Mouse (Mus musculus): Measurements from ENCODE around the gene Cept1.

Gene Cept1

DNA sequence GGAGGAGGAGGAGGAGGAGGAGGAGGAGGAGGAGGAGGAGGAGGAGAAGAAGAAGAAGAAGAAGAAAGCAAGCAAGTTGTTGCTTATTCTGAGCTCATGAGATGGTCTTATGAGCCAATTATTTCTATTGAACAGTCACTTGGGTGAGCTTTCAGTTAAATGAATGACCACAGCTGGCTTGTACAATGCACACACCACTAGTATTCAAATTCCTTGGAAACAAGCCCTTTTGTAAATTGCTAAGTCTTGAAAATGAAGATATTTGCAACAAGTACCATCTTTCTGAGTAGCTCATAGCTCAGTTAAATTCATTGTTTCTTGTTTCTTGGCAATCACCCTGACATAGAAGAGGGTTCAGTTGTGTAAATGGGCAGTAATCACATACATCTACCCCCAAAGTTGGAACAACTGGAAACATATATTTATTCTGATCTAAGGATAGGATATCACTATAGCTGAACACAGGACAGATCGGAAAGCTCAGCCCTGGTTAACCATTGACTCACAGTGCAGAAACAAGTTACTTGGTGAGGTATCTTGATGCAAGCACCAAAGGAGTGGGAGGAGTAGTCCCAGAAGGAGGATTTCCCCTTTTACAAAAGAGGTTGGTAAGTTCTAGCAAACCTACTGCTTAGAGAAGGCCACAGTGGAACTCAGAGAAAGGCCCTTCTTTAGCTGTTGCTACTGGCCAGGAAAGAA is 52.1 kb downstream of the Cept1 start:
- DNase-seq (ENCODE audit: low spot score in 2 of 2), result no peak

DNA sequence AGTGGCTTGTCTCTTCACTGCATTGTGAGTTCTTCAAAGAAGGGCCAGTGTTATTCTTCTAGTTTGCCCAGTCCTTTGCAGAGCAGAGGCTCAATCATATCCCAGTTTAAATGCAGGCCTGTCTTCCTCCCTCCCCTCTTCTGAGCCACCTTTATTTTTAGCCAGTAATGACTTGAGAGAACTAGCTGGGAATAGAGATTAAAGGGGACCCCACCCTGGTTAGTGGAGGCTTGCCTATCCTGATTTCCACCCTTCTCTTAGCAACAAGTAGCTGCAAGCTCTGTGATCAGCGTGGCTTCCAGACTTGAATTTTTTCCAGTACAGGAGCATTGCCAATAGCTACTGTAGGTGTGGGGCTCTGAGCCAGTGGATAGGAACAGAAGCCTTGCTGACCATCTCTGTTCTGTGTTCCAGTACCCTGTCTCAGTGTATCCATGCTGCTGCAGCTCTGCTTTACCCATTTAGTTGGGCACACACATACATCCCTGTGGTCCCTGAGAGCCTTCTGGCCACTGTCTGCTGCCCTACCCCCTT is 53.1 kb downstream of the Cept1 start:
- no peak for DNase-seq (ENCODE audit: low spot score in 2 of 2)

DNA sequence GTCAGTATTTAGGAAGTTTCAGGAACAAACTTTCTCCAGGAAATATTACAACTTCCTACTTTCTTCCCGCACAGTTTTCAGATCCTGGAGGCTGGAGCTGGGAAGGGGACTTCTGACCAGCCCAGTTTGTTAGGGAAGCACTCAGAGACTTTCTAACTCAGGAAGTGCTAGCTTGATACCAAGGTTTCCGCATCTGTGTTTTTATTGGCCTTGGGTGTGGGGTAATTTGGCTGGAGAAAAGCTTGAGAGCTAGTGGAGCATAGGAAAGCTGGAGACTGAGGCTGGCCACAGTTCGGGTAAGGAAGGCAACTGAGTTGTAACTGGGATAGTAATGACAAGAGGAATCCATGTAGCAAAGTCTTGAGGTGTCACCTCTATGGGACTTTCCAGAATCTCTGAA is 53.7 kb downstream of the Cept1 start:
- DNase-seq (ENCODE audit: low spot score in 2 of 2), result no peak

DNA sequence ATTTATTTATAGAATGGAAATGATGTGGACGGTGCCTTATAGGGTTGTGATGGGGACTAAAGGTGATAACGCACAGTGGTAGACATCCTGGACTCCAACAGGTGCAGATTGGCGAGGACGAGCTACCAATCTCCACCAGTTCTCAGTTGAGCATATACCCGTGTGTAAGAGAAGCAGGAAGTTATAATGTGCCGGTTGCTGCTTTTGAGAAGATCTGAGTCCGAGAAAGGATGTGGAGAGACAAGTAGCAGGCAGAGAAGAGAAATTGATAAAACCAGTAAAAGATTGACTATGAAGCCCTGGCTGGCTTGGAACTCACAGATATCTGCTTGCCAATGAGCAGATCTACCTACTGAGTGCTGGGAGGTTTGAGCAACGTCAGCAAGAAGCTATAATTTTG is 54.4 kb downstream of the Cept1 start:
- no peak for DNase-seq (ENCODE audit: low spot score in 2 of 2)

DNA sequence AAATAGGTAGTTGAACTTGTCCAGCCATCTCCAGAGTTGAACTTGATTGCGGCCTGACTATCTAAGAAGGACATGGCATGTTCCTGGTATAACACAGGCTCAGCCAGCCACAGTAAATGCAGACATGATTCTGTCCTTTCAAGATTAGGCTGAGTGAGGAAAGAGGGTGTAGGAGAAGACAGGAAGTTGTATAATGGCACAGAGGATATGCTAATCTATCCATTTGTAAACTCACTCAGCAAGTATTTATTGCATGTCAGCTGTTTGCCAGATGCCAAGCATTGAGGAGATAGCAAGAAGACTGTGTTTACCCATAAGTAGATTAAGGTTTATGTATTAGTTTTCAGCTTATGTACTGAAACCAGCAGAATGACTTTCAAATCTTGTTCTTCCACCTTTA is 54.9 kb downstream of the Cept1 start:
- no peak for DNase-seq (ENCODE audit: low spot score in 2 of 2)

DNA sequence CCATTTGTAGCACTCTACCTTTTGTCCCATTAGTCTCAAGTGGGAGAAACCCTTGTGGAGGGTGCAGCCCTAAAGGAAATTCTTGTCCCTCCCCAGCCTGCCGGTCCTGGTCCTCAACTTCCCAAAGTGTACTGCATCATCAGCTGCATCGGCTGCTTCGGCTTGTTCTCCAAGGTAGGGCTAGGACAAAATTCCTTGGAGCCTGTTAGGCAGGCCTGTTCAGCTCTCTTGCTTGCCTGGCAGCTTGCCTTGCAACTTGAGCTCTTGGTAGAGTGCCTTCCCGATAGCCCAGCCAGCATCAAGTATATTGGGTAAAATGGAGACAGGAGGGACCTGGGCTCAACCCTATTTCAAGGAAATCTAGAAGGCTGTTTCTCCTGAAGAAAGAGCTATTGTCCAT is 57.4 kb downstream of the Cept1 start:
- DNase-seq (ENCODE audit: low spot score in 2 of 2), result peak in 1 of 2 experiments; percentile 57

DNA sequence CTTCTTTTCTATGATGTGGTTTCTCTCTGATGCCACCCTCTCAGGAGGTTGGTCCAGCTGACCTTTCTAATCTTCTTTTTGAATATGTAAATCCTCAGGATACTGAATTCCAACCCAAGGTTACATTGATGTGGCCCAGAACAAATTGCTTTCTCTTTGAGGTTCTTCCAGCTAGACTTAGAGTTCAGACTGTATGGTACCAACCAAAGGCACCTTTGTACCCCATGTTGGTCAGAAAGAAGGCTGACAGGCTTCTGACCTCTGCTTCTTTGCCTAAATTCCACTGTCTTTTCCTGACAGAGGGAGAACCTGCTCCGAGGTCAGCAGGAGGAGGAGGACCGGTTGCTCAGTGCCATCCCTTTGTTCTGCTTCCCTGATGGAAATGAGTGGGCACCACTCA is 60.1 kb downstream of the Cept1 start:
- DNase-seq (ENCODE audit: low spot score in 2 of 2), result no peak

DNA sequence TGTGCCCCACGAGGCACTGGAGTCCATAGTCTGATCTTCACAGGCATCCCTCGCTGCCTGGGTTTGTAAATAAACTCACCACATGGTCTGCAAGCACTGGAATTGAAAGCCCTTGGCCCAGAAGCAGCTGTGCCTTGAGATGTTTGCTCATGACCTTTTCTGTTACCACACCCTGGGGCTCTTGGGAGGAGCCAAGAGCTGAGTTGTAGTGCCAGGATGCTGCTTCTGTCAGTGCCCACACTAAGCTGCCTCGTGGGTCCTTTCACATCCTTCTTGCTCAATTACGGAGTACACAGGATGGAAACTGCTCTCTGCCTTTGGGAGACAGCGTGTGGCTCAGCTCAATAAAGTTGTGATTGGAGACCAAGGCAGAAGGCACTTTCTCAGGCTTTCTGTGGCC is 61.8 kb downstream of the Cept1 start:
- DNase-seq (ENCODE audit: low spot score in 2 of 2), result peak; percentile 50 to 73

DNA sequence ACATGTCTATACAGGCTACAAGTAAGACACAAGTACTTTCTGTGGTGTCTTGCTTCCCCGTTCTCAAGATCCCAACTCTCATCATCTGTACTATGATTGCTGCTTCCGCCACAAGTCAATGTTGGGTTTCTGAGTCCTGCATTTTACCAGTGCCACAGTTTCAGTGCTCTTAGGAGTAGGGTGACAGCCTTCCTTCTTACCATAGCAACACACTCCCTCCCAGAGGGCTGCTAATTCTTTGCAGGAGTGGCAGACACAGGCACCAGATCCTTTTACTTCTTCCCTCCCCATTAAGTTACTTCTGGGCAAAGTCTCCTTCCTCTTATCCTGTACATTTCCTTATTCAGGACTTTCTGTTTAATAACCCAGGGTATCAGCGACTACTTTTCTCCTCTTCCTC is 62.7 kb downstream of the Cept1 start:
- DNase-seq (ENCODE audit: low spot score in 2 of 2), result no peak

DNA sequence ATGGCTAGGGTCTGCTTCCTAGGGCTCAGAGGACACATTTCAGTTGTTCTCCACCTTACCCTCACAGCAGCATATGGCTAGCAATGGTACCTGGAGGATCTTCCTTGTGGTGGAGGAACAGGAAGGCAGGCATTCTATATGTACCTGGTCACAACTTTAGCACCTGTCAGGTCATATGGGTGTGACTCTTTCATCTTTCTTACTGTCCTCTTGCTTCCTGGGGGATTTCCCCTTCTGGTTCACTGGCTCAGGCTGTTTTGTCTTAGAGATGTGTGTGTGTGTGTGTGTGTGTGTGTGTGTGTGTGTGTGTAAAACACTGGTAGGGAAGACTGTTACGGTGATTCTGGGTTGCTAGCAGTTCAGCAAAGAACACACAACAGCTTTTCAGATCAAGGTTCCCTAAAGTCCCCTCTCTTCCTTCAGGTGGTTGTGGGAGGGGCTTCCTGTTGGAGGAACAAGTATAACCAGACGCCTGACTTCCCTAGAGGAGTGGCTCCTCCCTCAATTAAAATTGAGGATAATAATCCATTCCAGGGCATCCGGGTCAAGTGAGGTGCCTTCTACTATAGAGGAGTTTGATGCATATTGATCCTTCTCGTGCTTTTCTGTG is 63.7 kb downstream of the Cept1 start:
- no peak for DNase-seq (ENCODE audit: low spot score in 2 of 2)

DNA sequence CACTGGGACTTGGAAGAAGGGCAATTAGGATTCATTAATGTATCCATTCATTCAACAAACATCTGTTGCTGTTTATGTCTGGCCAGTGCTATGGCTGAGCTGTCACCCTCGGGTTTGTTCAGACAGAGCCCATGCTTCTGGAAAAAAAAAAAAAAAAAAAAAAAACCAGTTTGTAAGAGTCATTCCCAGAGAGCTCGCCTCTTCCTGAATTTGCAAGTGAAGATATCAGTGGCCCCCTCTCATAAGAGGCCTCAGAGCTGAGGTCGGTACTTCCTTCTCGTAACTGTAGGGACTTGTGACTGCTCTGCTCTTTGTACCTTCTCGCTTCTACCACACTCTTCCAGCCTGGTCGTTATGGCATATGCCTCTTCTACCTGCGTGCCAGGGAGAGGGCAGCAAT is 64.3 kb downstream of the Cept1 start:
- DNase-seq (ENCODE audit: low spot score in 2 of 2), result no peak

DNA sequence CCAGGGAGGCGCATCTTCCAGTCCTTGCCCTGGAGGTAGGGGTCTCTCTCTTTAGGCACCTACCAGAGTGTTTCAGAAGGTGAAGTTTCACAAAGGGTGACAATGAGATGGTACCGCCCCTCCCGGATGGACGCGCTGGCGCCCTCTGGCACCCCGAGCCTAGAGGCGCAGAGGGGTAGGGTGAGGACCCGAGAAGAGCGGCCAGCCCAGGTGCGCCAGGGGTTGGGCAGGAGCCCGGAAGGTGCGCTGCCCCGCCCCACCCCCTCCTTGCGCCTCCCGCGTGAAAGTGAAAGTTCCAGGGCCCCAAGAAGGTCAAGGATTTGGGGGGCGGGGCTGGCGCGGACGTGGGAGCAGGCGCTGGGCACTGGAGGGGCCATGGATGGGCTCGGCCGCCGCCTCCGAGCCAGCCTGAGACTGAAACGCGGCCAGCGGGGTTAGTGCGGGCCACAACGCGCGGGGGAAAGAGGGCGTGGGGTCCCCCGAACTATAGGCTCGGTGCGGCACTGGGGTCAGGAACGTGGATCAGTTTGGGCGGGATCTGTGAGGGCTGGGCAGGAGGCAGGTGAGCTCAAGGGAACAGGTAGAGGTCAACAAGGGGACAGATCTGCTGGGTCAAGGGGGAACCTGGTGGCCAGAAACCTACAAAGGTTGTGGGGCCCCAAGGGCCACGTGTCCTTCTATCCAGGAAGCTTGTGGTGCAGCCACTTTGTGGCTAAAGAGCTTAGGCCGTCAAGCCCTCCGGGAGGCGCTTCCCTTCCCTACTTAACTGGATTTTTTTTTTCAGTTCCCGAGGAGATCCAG is 65.1 kb downstream of the Cept1 start, which contains the start of gene Dennd2d:
Gene Dennd2d, plus strand, starts transcription at position 125 of the 801 bp plus-strand sequence.
- DNase-seq (ENCODE audit: low spot score in 2 of 2), result peak; percentile 42 to 59

DNA sequence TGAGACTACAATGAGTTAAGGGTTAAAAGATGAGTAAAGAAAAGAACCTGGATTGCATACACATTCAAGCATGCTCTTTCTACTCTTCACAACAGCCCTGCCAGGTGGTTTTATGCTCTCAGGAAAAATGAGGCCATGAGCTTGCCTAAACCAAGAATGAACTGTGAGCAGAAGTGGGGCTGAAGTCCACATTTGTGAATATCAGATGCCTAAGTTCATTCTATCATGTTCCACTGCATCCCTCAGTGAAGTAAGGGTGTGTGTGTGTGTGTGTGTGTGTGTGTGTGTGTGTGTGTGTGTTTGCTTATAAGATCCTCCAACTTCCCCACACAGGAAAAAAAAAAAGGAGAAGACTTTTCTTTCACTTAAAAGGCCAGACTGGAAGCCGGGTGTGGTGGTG is 70.7 kb downstream of the Cept1 start:
- DNase-seq (ENCODE audit: low spot score in 2 of 2), result no peak

DNA sequence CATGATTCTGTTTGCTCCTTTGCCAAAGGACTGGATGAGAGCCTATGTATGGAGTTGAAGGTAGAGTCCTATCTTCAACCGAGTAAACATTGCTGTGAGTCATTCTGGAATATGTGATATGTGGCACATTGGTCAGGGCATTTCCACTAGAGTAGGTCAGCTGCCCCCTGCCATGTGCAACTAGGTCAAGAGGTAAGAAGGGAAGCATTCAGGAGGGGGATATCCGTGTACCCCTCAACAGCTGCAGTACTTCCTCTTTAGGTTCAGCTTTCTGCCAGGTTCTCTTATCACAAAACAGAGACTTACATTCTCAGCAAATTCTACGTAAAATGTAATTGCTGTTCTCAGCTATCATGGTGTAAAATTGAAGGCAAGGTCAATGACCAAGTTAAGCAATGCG is 73.4 kb downstream of the Cept1 start:
- no peak for DNase-seq (ENCODE audit: low spot score in 2 of 2)

DNA sequence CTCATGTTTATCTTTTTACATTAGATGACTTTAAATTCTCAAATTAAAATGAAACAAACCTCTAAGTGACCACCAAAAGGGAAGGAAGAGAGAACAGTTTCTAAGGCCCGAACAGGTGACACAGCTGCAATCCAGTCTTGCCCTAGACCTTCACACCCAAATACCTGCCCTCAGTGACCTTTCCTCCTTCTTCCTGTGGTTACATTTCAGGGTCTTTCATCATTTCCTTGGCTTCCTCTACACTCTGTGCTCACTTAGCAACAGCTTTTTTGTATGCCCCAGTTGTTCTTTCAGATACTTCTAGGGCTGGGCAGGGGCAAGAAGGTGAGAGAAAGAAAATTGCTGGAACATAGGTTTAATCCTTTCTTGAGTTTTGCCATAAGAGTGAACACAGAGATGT is 82.9 kb downstream of the Cept1 start:
- DNase-seq (ENCODE audit: low spot score in 2 of 2), result no peak

DNA sequence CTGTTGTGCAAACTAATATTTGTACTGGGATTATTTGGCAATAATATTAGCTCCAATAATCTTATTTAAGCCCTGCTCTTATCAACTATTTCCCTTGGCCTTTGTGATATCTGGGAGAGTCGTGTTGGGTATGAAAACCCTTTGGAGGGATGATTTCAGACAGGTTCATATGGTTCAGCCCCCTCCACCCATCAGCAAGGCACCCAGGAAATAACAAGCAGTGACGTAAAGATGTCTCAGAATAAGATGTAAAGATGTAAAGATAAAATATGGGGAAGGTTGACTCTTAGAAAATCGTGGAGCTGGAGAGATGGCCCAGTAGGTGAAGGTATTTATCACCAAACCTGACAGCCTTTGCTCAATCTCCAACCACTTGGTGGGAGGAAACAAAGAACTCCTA is 85.1 kb downstream of the Cept1 start:
- DNase-seq (ENCODE audit: low spot score in 2 of 2), result no peak

DNA sequence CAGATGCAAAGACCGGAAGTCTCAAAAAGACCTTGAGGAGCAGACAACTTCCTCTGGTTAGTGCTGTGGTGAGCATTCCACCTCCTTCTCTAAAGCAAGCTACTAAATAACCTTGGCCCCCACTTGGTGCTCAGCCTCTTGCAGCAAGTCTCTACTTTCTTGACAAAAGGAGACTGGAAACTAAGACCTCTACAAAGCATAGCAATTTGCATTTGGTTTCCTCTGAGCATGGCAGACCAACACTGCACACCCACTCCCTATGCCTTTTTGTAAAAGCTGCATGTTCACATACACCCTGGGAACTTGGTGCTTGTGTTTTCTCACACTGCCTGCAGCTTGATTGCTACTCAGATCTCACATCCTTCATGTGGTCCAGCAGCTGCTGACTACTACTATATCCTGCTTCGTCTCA is 85.5 kb downstream of the Cept1 start:
- DNase-seq (ENCODE audit: low spot score in 2 of 2), result no peak

DNA sequence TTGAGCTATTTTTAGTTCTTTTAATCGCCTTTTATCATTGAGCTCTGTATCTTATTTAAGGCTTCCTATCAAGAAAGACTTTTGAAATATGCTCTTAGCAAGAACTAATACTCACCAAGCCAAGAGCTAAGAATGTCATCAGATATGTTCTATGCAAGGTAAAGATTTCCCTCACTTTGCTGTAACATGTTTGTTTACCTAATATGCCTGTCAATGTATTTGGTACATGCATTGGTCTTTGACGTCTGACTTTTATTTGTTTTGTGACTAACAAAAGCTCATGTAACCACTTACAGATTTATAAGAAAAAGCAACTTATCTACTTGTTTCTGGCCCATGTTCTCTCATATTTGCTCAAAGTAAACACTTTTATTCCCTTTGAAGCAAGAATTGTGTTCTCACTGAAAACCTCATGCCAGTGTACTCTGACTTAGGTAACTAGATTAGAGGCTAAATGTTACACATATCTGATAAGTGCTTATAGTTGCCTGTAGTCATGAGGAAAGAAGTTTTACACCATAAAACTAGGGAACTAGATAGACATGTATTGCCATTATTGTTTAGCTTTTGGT is 90.2 kb downstream of the Cept1 start:
- DNase-seq (ENCODE audit: low spot score in 2 of 2), result no peak

DNA sequence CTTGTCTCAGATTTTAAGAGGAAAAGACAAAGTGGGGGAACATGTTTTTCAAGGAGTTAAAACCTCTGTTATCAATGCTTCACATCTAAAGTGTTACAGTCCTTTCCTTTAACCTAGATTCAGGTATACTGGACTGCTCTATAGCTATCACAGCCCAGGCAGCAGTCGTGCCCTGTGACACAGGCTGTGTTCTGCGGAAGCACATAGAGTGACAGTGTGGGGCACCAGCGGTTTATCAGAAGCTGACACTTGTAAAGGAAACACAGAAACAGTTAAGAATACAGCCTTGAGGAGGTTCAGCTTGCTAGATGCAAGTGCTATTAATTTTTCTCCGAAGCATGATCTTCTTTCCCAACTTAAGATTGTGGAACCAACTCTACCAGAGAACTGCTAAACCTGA is 95.0 kb downstream of the Cept1 start:
- no peak for DNase-seq (ENCODE audit: low spot score in 2 of 2)
